Mouse (Mus musculus): ENCODE data around the gene Ccdc24. TPM values are rescaled to one million over a fixed set of nuclear protein-coding genes. Genes with fewer than 3 reads are reported as not detected.

Gene Ccdc24
- 0.68 and 0.81 TPM in 2 replicates for polyA plus RNA-seq (2012; rRNA removed)

DNA sequence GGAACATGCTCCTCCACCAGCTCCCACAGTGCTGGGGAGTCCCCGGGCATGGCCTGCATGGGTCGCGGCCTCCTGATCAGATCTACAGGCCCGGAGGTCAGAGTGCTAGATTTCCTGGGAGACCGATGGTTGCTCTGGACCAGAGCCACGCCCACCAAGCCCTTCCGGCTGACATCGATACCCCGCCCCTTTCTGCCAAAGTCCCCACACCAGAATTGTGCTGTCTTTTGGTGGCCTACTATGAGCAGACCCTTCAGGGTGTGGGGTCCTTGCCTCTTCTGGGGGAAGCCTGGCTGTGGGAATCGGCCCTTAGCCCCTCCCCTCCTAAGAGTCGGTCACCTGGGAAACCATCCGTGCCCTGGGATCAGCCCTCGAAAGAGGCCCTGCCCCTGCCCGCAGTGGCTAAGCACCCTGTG, at the start of gene Ccdc24:
Gene Ccdc24, minus strand, starts transcription at position 87 of the 416 bp plus-strand sequence.

DNA sequence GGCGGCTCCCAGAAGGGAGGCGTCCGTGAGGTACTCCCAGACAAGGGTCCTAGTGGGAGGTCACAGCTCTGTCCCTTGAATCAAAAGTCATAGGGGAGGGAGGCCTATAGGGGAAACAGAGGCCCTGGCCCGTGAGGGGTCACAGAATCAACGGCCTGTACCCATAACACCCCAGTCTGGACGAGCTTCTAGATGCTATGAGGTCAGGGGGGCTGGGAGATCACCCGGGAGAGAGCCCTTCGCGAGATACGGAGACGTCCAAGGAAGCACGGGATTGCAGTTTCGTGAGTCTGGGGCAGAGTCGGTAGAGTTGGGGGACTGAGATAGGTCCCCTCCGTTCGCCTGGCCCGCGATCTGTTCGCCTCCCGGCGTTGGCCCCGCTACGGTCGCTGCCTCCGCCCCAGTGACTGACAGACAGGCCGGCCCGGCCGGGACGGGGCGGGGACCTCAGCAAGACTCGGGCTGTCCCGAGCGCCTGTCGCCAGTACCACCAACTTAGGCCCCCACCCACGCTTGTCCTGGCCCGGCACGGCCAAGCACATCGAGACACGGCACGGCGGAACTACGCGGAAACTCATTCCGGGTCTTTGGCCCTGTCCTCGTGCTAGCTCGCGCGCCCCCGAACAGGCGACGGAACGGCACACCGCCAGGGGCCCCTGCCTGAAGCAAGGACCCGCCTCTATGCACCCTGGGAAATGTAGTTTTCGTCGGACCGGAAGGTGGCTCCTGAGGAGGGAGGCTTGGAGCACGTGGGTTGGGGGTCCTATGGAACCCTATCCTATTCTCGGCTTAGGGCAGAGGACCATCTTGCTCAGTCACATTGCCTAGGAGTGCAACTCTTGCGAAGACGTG, 42.5 kb upstream of the Ccdc24 start, which contains the start of gene Ipo13:
Gene Ipo13, minus strand, starts transcription at position 409 of the 852 bp plus-strand sequence.

DNA sequence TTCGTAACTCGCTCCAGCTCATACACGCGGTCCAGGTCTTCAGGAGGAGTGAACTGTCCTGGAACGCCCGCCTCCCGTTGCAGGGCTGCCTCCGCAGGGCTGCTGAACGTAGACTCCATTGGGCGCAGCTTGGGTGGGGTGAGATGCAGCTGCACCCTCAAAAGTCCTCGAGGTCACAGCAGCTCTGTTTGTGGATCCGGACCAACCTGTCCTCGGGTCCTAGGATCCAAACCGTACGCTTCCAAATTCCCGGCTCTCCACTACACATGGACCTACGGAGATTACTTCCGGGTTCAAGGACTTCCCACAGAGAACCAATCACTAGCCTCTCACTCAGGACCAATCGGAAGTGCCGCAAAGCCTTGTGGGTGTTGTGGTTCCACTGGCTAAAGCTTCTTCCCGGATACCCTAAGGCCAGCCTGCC, 19.4 kb upstream of the Ccdc24 start, which contains the start of gene Dph2:
Gene Dph2, minus strand, starts transcription at position 295 of the 424 bp plus-strand sequence.

DNA sequence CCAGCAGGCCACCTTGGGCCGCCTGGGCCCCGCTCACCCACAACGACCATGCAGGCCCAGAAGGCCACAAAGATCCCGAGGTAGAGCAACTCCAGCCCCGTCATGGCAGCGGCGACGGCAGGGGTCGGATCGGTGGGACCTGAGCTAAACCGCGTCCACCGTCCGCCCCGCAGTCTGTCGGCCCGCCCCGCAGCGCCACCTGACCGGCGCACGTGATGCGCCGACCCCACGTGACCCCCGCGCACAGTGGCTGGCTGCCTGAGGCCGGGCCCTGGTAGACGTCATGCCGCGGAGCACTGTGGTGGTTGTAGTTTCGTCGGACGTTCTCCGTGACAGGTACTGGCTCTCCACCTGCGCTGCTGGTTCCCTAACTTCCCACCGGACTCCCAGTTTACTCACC, 14.8 kb upstream of the Ccdc24 start, which contains the start of gene Atp6v0b:
Gene Atp6v0b, minus strand, starts transcription at position 201 of the 400 bp plus-strand sequence.

DNA sequence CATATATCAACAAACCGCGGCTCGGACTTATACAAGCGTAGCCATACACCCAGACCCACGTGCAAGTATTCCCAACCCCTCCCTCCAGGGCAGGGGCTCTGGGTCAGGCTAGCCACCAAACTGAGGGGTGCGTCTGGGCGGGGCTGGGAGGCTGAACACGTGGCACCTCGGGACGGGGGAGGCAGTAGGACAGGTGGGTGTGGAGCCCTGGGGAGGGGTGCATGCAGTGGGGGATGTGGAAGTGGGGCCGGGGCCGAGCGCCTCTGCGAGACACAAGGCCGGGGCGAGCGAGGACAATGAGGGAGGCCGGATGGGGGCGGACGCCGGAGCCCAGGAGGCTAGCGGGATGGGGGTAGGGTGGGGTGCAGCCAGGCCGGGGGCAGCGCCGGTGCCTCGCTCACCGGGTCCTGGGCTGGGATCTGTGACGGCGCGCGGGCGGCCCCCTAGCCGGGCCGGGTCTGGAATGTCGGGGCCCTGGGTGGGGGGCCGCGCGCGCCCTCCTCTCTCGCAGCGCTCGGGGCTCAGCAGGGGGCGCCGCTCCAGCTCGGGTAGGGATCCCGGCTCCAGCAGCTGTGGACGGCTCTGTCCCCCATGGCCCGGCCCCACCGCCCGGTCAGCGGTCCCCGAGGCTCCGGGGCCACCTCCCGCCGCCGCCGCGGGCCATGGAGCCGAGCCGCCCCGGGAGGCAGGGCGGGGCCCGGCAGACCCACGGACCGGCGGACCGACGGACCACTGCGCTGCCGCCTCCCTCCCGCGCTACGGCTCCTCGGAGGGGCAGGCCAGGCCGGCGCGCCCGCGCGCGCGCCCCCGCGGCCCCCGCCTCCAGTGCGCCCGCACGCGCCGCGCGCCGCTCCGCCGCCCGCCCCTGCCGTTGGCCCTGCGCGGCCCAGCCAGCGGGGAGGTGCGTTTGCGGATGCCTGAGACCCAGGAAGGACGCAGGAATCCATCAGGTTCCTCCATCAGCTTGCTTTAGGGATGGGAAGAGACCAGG, 10.6 kb upstream of the Ccdc24 start, which contains the start of gene B4galt2:
Gene B4galt2, minus strand, starts transcription at position 787 of the 991 bp plus-strand sequence.

DNA sequence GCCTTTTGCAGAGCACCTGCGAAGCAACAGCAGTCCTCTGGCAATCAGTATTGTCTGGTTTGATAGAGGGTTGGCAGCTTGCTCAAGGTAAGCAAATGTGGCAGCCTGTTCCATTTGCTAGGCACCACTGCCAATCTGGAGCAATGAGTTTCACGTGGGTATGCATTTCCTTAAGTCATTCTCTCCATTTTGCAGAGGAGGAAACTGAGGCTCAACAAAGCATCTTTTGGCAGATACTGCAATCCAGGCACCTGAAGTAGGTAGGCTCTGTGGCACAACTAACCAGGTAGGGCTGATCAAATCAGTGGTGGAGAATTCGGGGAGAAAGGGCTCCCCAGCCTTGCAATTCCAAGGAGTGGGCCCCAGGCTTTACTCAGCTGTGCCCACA, 37.9 kb downstream of the Ccdc24 start, which contains the start of gene Slc6a9:
Gene Slc6a9, plus strand, starts transcription at position 50 of the 388 bp plus-strand sequence.

Other genes starting within 250 kb of the Ccdc24 start
- 14.8 and 15.2 TPM in 2 replicates for gene Dmap1, start 190.3 kb downstream of the Ccdc24 start, polyA plus RNA-seq (2012; rRNA removed)
- not detected in 2 replicates for gene Gm12845, start 148.1 kb downstream of the Ccdc24 start, polyA plus RNA-seq (2012; rRNA removed)
- not detected in 2 replicates for gene Klf17, start 106.9 kb downstream of the Ccdc24 start, polyA plus RNA-seq (2012; rRNA removed)
- 43.8 and 57.7 TPM in 2 replicates for gene Slc6a9, start 38.1 kb downstream of the Ccdc24 start, polyA plus RNA-seq (2012; rRNA removed)
- gene B4galt2, start 10.9 kb upstream of the Ccdc24 start, polyA plus RNA-seq (2012; rRNA removed): 1.6 and 1.9 TPM in 2 replicates
- 105 and 123 TPM in 2 replicates for gene Atp6v0b, start 14.8 kb upstream of the Ccdc24 start, polyA plus RNA-seq (2012; rRNA removed)
- gene Dph2, start 19.5 kb upstream of the Ccdc24 start, polyA plus RNA-seq (2012; rRNA removed): 5.9 and 7.1 TPM in 2 replicates
- gene Ipo13, start 42.4 kb upstream of the Ccdc24 start, polyA plus RNA-seq (2012; rRNA removed): 13.5 and 15.9 TPM in 2 replicates
- 1.1 and 1.2 TPM in 2 replicates for gene Artn, start 57.2 kb upstream of the Ccdc24 start, polyA plus RNA-seq (2012; rRNA removed)